Comparison of ENCODE assay signal across 10 mouse cellular contexts in genomic region chr6:128841327-128842089, GRCm38 (mm10). TPM values are rescaled to one million over a fixed set of nuclear protein-coding genes. Genes with fewer than 3 reads are reported as not detected.
A peak's percentile ranks its signal among the peaks of the same experiment; 100 is the strongest.
DNase-seq lines count a peak whose midpoint lies in the region; ATAC-seq and TF ChIP-seq lines count a peak whose summit lies in the region.
"Had no signal": no experiment of that assay in that cellular context is flagged by ENCODE, and none has a peak within 500 bp of the region (broad histone marks: within the 10 kb centered on the region; RNA-seq: fewer than 3 reads in every experiment).

No protein-coding gene starts in this region.

- H3K27ac ChIP-seq in left cerebral cortex, adult 2 months: no peak overlapping the region; the same call in 1 of the 2 replicates
- no peak overlapping the region for H3K27ac ChIP-seq in forebrain, embryonic 12.5 days
- H3K27ac ChIP-seq in limb, embryonic 13.5 days: no peak overlapping the region

- H3K9ac ChIP-seq in forebrain, embryonic 12.5 days: 0 out of 2 replicates have a peak overlapping the region, but pooled peaks have one; percentile 67
- H3K9ac ChIP-seq in limb, embryonic 13.5 days: peak overlapping the region; percentile 79

- H3K4me1 ChIP-seq in forebrain, embryonic 12.5 days: peaks cover 22% of the 10 kb centered on the region
- H3K4me1 ChIP-seq in limb, embryonic 13.5 days: peaks cover 24% of the 10 kb centered on the region

- H3K27me3 ChIP-seq in forebrain, embryonic 12.5 days: no peaks in the 10 kb centered on the region
- no peaks in the 10 kb centered on the region for H3K27me3 ChIP-seq in limb, embryonic 13.5 days

- intact Hi-C loops in left cerebral cortex, adult 2 months (cut with DNase I): loop anchor here (1.0 to 2.0 kb wide), 2 partner anchors 104 to 691 kb away; partner anchors contain the start of gene Gabarapl1
- intact Hi-C loops in left cerebral cortex, postnatal 25 days (cut with DNase I): loop anchor here (1.0 to 10.0 kb wide), 3 partner anchors 104 to 693 kb away; partner anchors contain the start of gene Gabarapl1

- no peaks in the 10 kb centered on the region for H3K9me3 ChIP-seq in forebrain, embryonic 12.5 days
- no peaks in the 10 kb centered on the region for H3K9me3 ChIP-seq in limb, embryonic 13.5 days

- H3K4me2 ChIP-seq in forebrain, embryonic 12.5 days: peak overlapping the region; percentile 65
- H3K4me2 ChIP-seq in limb, embryonic 13.5 days (replicated peaks): peak overlapping the region; percentile 79

- peak overlapping the region; percentile 97; the same call in 1 of the 2 replicates for H3K4me3 ChIP-seq in left cerebral cortex, adult 2 months
- peak overlapping the region; percentile 75 for H3K4me3 ChIP-seq in forebrain, embryonic 12.5 days (replicated peaks)
- peak overlapping the region; percentile 79 for H3K4me3 ChIP-seq in limb, embryonic 13.5 days

- no peaks in the 10 kb centered on the region for H3K36me3 ChIP-seq in forebrain, embryonic 12.5 days (replicated peaks)
- H3K36me3 ChIP-seq in limb, embryonic 13.5 days: no peaks in the 10 kb centered on the region

- no peak for TF ChIP-seq CTCF in left cerebral cortex, adult 2 months (IDR thresholded peaks at IDR 0.05)

- no peak for ATAC-seq in forebrain, embryonic 12.5 days (ENCODE audit: low FRiP score)
- ATAC-seq in limb, embryonic 13.5 days (ENCODE audit: low FRiP score, low read depth): no peak
- no peak for ATAC-seq in cerebellum, adult (ENCODE audit: insufficient number of reproducible peaks, low FRiP score, low TSS enrichment)

- 42% methylated on average over 4 of the region's 4 CpGs for WGBS in forebrain, embryonic 12.5 days
- WGBS in limb, embryonic 13.5 days: 46% methylated on average over 4 of the region's 4 CpGs

- DNase-seq in left cerebral cortex, adult 2 months (ENCODE audit: extremely low spot score in 1 of 2, low spot score in 2 of 2): no peak
- no peak for DNase-seq in left cerebral cortex, postnatal 25 days (ENCODE audit: low spot score in 2 of 2)
- DNase-seq in retina, embryonic 14.5 days (ENCODE audit: low spot score): peak; percentile 35
- DNase-seq in urinary bladder, postnatal 36 days (ENCODE audit: low spot score in 2 of 2): no peak
- no peak for DNase-seq in right cerebral cortex, postnatal 10 days (ENCODE audit: low spot score in 2 of 2)
- DNase-seq: adrenal gland, adult 8-10 months; kidney, postnatal 25 days had no signal

RNA-seq across cellular contexts. Expression of gene Klrb1b, which starts 15.4 kb away (rescaled TPM):
- total RNA-seq in left cerebral cortex, adult 2 months (2021): not detected
- total RNA-seq in left cerebral cortex, postnatal 25 days (2021): not detected
- not detected in 2 replicates for polyA plus RNA-seq in forebrain, embryonic 12.5 days (2016; fragmentation: Nextera tagmentation; extraction: Ambion mirVana)
- polyA plus RNA-seq in limb, embryonic 13.5 days (2015; fragmentation: Nextera tagmentation; extraction: Ambion mirVana): not detected in 2 replicates

RNA-seq across cellular contexts. Expression of gene Gm44511, which starts 15.4 kb away (rescaled TPM):
- not detected for total RNA-seq in left cerebral cortex, adult 2 months (2021)
- total RNA-seq in left cerebral cortex, postnatal 25 days (2021): not detected
- polyA plus RNA-seq in forebrain, embryonic 12.5 days (2016; fragmentation: Nextera tagmentation; extraction: Ambion mirVana): not detected in 2 replicates
- polyA plus RNA-seq in limb, embryonic 13.5 days (2015; fragmentation: Nextera tagmentation; extraction: Ambion mirVana): not detected in 2 replicates

RNA-seq across cellular contexts. Expression of gene Clec2i, which starts 45.9 kb away (rescaled TPM):
- total RNA-seq in left cerebral cortex, adult 2 months (2021): not detected
- not detected for total RNA-seq in left cerebral cortex, postnatal 25 days (2021)
- polyA plus RNA-seq in forebrain, embryonic 12.5 days (2016; fragmentation: Nextera tagmentation; extraction: Ambion mirVana): 0.10 TPM in 1 of 2 replicates, not detected in the other
- polyA plus RNA-seq in limb, embryonic 13.5 days (2015; fragmentation: Nextera tagmentation; extraction: Ambion mirVana): 0.13 and 0.15 TPM in 2 replicates

RNA-seq across cellular contexts. Expression of gene BC035044, which starts 49.4 kb away (rescaled TPM):
- 1 to 10 TPM in 1 of 2 experiments, under 1 TPM in 1; 0.94 to 1.5 TPM for total RNA-seq in left cerebral cortex, adult 2 months (2021)
- total RNA-seq in left cerebral cortex, postnatal 25 days (2021): 1 to 10 TPM in 1 of 2 experiments, under 1 TPM in 1; 0.96 to 1.4 TPM
- polyA plus RNA-seq in forebrain, embryonic 12.5 days (2016; fragmentation: Nextera tagmentation; extraction: Ambion mirVana): 0.17 and 0.43 TPM in 2 replicates
- polyA plus RNA-seq in limb, embryonic 13.5 days (2015; fragmentation: Nextera tagmentation; extraction: Ambion mirVana): 0.75 and 0.89 TPM in 2 replicates

RNA-seq across cellular contexts. Expression of gene Klrb1c, which starts 52.5 kb away (rescaled TPM):
- total RNA-seq in left cerebral cortex, adult 2 months (2021): not detected
- total RNA-seq in left cerebral cortex, postnatal 25 days (2021): not detected
- polyA plus RNA-seq in forebrain, embryonic 12.5 days (2016; fragmentation: Nextera tagmentation; extraction: Ambion mirVana): 0.08 TPM in 1 of 2 replicates, not detected in the other
- 0.15 TPM in 1 of 2 replicates, not detected in the other for polyA plus RNA-seq in limb, embryonic 13.5 days (2015; fragmentation: Nextera tagmentation; extraction: Ambion mirVana)
